ENCODE assay signal across 8 mouse cellular contexts in genomic region chr10:121429981-121430682, GRCm38 (mm10). TPM values are rescaled to one million over a fixed set of nuclear protein-coding genes. Genes with fewer than 3 reads are reported as not detected.
DNase-seq lines count a peak whose midpoint lies in the region; ATAC-seq and TF ChIP-seq lines count a peak whose summit lies in the region.

No protein-coding gene starts in this region.

- WGBS in hindbrain, embryonic 12.5 days: 34% methylated on average over 14 of the region's 14 CpGs
- WGBS in liver, embryonic 13.5 days (ENCODE audit: insufficient replicate concordance): 16% methylated on average over 14 of the region's 14 CpGs

- peak overlapping the region; percentile 35 for H3K4me2 ChIP-seq in hindbrain, embryonic 12.5 days (replicated peaks)
- peak overlapping the region; percentile 47 for H3K4me2 ChIP-seq in liver, embryonic 13.5 days

- no peak overlapping the region for H3K4me3 ChIP-seq in cortical plate, adult 2 months (ENCODE audit: insufficient read depth, low read length)
- no peak overlapping the region for H3K4me3 ChIP-seq in hindbrain, embryonic 12.5 days
- no peak overlapping the region for H3K4me3 ChIP-seq in liver, embryonic 13.5 days (replicated peaks)

- TF ChIP-seq POLR2A in cortical plate, adult 2 months (IDR thresholded peaks at IDR 0.05; ENCODE audit: extremely low read depth, insufficient read depth, low read length): no peak

- H3K36me3 ChIP-seq in hindbrain, embryonic 12.5 days: no peaks in the 10 kb centered on the region
- H3K36me3 ChIP-seq in liver, embryonic 13.5 days: no peaks in the 10 kb centered on the region

- peaks cover 15% of the 10 kb centered on the region for H3K4me1 ChIP-seq in cortical plate, adult 2 months (ENCODE audit: control insufficient read depth, insufficient read depth, low read length)
- H3K4me1 ChIP-seq in hindbrain, embryonic 12.5 days: peaks cover 28% of the 10 kb centered on the region
- peaks cover 95% of the 10 kb centered on the region for H3K4me1 ChIP-seq in liver, embryonic 13.5 days (replicated peaks)

- H3K27ac ChIP-seq in cortical plate, adult 2 months (ENCODE audit: insufficient read depth, low read length): peak overlapping the region; percentile 81; the same call in 1 of the 2 replicates
- H3K27ac ChIP-seq in hindbrain, embryonic 12.5 days: peak overlapping the region; percentile 68
- H3K27ac ChIP-seq in liver, embryonic 13.5 days: peak overlapping the region; percentile 68

- DNase-seq in adrenal gland, postnatal 10 days: peak; percentile 43
- no peak for DNase-seq in adrenal gland, postnatal 4 days (ENCODE audit: low spot score in 2 of 2)
- DNase-seq in liver, embryonic 13.5 days: no peak
- DNase-seq in thymus, postnatal 36 days: peak; percentile 50 to 60
- no peak for DNase-seq in spleen, adult 18-20 months
- DNase-seq in cerebellum, postnatal 4 days (ENCODE audit: low spot score in 2 of 2): no peak

- no peaks in the 10 kb centered on the region for H3K27me3 ChIP-seq in hindbrain, embryonic 12.5 days
- H3K27me3 ChIP-seq in liver, embryonic 13.5 days: no peaks in the 10 kb centered on the region

- no peak for TF ChIP-seq CTCF in cortical plate, adult 2 months (IDR thresholded peaks at IDR 0.05; ENCODE audit: extremely low read depth, insufficient read depth, low read length)

- H3K9me3 ChIP-seq in hindbrain, embryonic 12.5 days (replicated peaks): no peaks in the 10 kb centered on the region
- H3K9me3 ChIP-seq in liver, embryonic 13.5 days (replicated peaks): no peaks in the 10 kb centered on the region

- no peak for ATAC-seq in hindbrain, embryonic 12.5 days (ENCODE audit: low FRiP score)
- ATAC-seq in liver, embryonic 13.5 days (ENCODE audit: low read depth): peak; percentile 22; the same call in 1 of the 2 replicates

- peak overlapping the region; percentile 43; the same call in 1 of the 2 replicates for H3K9ac ChIP-seq in hindbrain, embryonic 12.5 days
- peak overlapping the region; percentile 44 for H3K9ac ChIP-seq in liver, embryonic 13.5 days

RNA-seq across cellular contexts. Expression of gene Rassf3, which starts 46.0 kb away (rescaled TPM):
- total RNA-seq in adrenal gland, postnatal 10 days (2021): 10 to 100 TPM; 47.9 to 49.1 TPM
- 10 to 100 TPM; 37.6 to 44.5 TPM for total RNA-seq in adrenal gland, postnatal 4 days (2021)
- 40.8 and 41.2 TPM in 2 replicates for polyA plus RNA-seq in cortical plate, adult 2 months (2012; rRNA removed)
- polyA plus RNA-seq in hindbrain, embryonic 12.5 days (2016; fragmentation: Nextera tagmentation; extraction: Ambion mirVana): 12.7 and 13.4 TPM in 2 replicates
- 7.4 and 9.5 TPM in 2 replicates for polyA plus RNA-seq in liver, embryonic 13.5 days (2015; fragmentation: Nextera tagmentation; extraction: Ambion mirVana)

Comparison
In these comparisons a context has a peak if more than half of its experiments do, and no peak if none do; other contexts are left out.
1. DNase-seq: peak in adrenal gland, postnatal 10 days (single experiment) and thymus, postnatal 36 days (2 of 2); none in adrenal gland, postnatal 4 days (0 of 2), liver, embryonic 13.5 days (single experiment), spleen, adult 18-20 months (0 of 2) and cerebellum, postnatal 4 days (0 of 2).
2. Peak in every context shown above with its lines, with median percentiles within 50 percentile points of each other: H3K27ac ChIP-seq.